Mouse (Mus musculus) forebrain, embryonic 12.5 days (tissue): ENCODE measurements at regions not wholly inside any gene's neighbourhood (a gene's known extent, or its start where the extent isn't known, plus 50 kb on each side); places are given as distances from the start of the nearest gene placed in this dataset.

Experiments
- ATAC-seq: fragments of 200-750 bp; cut with Nextera tagmentation; 2 replicates; pipeline ENCODE4 v1.8.0; 2017; ENCODE audit warnings: moderate TSS enrichment; ENCODE audit not compliant: low FRiP score
- H3K27ac ChIP-seq: fragments of 300-500 bp; sonication (generic); 2 replicates; pipeline ENCODE4 v1.5.1; 2016; ENCODE audit warnings: mild to moderate bottlenecking
- H3K27me3 ChIP-seq: fragments of 300-500 bp; sonication (generic); 2 replicates; pipeline ENCODE4 v1.6.1; 2016; ENCODE audit warnings: mild to moderate bottlenecking
- H3K36me3 ChIP-seq: fragments of 300-500 bp; sonication (generic); replicated peaks from 2 replicates; pipeline ENCODE4 v1.6.1; 2016; ENCODE audit warnings: mild to moderate bottlenecking
- H3K4me1 ChIP-seq: fragments of 300-500 bp; sonication (generic); 2 replicates; pipeline ENCODE4 v1.6.1; 2016
- H3K4me2 ChIP-seq: fragments of 300-500 bp; sonication (generic); 2 replicates; pipeline ENCODE4 v1.6.1; 2016; ENCODE audit warnings: mild to moderate bottlenecking, moderate library complexity
- H3K4me3 ChIP-seq: fragments of 300-500 bp; sonication (generic); replicated peaks from 2 replicates; pipeline ENCODE4 v1.5.1; 2016; ENCODE audit warnings: mild to moderate bottlenecking
- H3K9ac ChIP-seq: fragments of 300-500 bp; sonication (generic); 2 replicates; pipeline ENCODE4 v1.6.1; 2016; ENCODE audit warnings: mild to moderate bottlenecking
- H3K9me3 ChIP-seq: fragments of 300-500 bp; sonication (generic); 2 replicates; pipeline ENCODE4 v1.6.1; 2016
- WGBS: fragments of 180-500 bp; shearing (Covaris S2); methylation state at CpG from one replicate; pipeline ENCODE4 v1.1.7; 2016; 5-methylcytosine and 5-hydroxymethylcytosine counted together

DNA sequence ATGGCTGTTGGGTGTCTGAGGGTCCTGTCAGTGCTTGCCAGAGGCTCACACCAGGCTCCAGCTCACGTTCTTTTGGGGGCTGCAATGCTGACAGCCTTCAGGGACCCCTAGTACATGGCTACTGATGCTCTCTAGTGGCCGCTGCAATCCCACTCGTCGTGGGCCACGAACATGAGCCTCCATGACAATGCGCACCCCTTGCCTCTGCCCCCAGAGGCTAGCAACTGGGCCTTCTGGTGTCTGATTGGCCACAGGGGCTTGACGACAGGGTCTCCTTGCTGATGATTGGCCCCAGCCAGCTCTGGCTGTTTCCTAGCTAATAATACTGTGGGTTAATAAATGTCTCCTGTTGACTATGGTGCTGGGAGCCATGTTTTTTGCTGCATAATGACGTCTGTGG, 61.1 kb downstream of the Rtl1 start:
- H3K4me1 ChIP-seq: peaks cover 9% of the 10 kb centered on the region; the same call in 1 of the 2 replicates
- WGBS: 71% methylated on average over 8 of the region's 8 CpGs
- no peak overlapping the region for H3K4me2 ChIP-seq
- peaks cover 6% of the 10 kb centered on the region; the same call in 1 of the 2 replicates for H3K27me3 ChIP-seq
- no peak overlapping the region for H3K27ac ChIP-seq
- H3K9ac ChIP-seq: no peak overlapping the region
- peaks cover 65% of the 10 kb centered on the region for H3K9me3 ChIP-seq
- no peak overlapping the region for H3K4me3 ChIP-seq
- no peaks in the 10 kb centered on the region; the same call in 1 of the 2 replicates for H3K36me3 ChIP-seq
- no peak for ATAC-seq

DNA sequence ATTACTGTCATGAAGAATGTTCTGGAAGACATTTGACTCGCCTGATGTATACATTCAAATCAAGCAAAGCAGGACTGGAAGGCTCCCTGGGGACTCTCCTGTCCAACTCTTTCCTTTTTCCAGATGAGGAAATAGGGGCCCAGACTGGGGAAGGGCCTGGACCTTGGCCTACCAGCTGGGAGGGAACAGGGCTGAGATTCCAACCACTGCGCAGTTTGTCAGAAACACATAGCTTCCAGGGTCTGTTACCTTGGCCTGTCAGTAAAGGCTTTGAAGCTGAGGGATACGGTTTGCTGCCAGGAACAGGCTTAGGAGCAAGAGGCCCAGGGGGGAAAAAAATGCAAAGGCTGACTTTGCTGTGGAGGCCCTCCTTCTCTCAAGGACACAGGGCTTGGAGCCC, 61.5 kb downstream of the Rtl1 start:
- ATAC-seq: no peak
- Histone ChIP-seq H3K9me3 (peaks cover 65% of the 10 kb centered on the region), H3K4me1 (peaks cover 9% of the 10 kb centered on the region; the same call in 1 of the 2 replicates), H3K9ac (no peak overlapping the region), H3K4me3 (no peak overlapping the region), H3K4me2 (no peak overlapping the region), H3K27ac (no peak overlapping the region), H3K36me3 (no peaks in the 10 kb centered on the region; the same call in 1 of the 2 replicates), H3K27me3 (peaks cover 6% of the 10 kb centered on the region; the same call in 1 of the 2 replicates)
- WGBS: 87% methylated on average over 3 of the region's 3 CpGs

DNA sequence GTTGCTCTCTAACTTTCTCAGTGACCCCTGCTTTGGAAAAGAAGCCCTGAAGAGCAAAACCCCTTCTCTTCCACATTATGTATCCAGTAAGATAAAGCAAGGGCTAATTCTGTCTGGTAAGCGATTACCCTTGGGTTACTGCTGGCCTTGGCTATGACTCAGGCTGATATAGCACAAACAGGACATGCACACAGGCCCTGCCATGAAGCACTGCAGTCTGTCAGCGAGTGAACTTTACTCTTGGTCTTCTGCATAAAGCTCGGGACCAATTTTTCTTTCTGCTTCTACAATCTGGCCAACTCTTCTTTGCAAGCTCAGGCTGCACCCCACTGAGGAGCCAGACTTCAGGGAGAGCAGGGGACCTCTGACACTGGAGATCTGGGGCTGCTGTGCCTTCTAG, 63.6 kb downstream of the Rtl1 start:
- peaks cover 44% of the 10 kb centered on the region for H3K9me3 ChIP-seq
- H3K36me3 ChIP-seq: no peaks in the 10 kb centered on the region; the same call in 1 of the 2 replicates
- 86% methylated on average over 3 of the region's 3 CpGs for WGBS
- H3K4me3 ChIP-seq: no peak overlapping the region
- H3K27me3 ChIP-seq: peaks cover 10% of the 10 kb centered on the region; the same call in 1 of the 2 replicates
- ATAC-seq: no peak
- H3K4me1 ChIP-seq: peaks cover 18% of the 10 kb centered on the region
- H3K27ac ChIP-seq: no peak overlapping the region
- H3K9ac ChIP-seq: no peak overlapping the region
- no peak overlapping the region for H3K4me2 ChIP-seq

DNA sequence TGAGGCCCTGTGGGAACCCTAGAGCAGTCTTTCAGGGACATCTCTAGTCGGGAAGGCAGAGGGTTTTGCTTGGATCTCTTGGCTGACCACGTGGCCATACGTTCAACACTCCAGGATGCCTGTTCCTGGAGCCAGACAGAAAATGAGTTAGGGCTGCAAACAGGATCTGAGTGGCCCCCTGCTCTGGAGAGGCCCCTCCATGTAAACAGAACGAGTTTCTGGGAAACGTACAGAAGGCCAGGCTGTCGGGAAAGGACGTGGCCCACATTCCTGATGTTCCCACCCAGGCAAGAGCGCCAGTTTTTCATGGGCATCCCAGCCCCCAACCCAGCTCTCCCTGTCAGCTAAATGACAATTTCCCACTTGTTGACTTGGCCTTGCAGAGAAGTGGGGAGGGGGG, 67.7 kb downstream of the Rtl1 start:
- 65% methylated on average over 8 of the region's 8 CpGs for WGBS
- Histone ChIP-seq H3K27ac (no peak overlapping the region), H3K27me3 (peaks cover 4% of the 10 kb centered on the region; the same call in 1 of the 2 replicates), H3K9ac (no peak overlapping the region), H3K36me3 (no peaks in the 10 kb centered on the region; the same call in 1 of the 2 replicates), H3K4me3 (no peak overlapping the region), H3K9me3 (peaks cover 39% of the 10 kb centered on the region), H3K4me2 (no peak overlapping the region), H3K4me1 (peaks cover 22% of the 10 kb centered on the region)
- ATAC-seq: no peak

DNA sequence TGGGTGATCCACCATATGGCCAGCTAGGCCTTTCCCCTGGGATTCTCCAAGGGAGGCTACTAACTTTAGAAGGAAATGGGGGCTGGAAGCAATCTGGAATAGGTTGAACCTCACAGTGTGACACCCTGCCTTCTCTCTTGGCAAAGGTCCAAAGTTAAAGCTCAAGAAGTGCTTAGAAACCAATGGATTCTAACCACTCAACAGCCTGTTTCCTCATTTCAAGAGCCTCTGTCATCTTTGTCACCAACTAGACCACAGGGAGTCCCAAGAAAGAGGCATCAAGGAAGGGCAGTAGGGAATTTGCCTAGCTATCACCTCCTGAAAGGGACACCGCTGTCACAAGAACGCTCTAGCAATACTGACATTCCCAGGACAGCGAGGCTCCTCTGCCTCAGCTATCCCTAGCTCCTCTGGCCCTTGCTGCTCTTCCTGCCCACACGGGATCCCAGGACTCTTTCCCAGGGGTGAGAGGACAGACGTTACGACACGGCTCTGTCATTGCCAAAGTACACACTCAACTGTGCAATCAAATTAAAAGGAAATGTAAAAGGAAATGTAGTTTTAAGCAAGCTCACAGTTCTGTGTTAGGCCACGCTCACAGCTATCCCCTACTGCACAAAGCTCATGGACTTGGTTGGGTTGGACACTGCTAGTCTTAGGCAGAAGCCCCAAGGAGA, 68.6 kb downstream of the Rtl1 start:
- H3K4me1 ChIP-seq: peaks cover 22% of the 10 kb centered on the region
- H3K36me3 ChIP-seq: no peaks in the 10 kb centered on the region; the same call in 1 of the 2 replicates
- H3K27me3 ChIP-seq: peaks cover 4% of the 10 kb centered on the region; the same call in 1 of the 2 replicates
- no peak overlapping the region for H3K27ac ChIP-seq
- ATAC-seq: no peak
- H3K9me3 ChIP-seq: peaks cover 45% of the 10 kb centered on the region
- 84% methylated on average over 8 of the region's 8 CpGs for WGBS
- H3K9ac ChIP-seq: no peak overlapping the region
- no peak overlapping the region for H3K4me2 ChIP-seq
- no peak overlapping the region for H3K4me3 ChIP-seq

DNA sequence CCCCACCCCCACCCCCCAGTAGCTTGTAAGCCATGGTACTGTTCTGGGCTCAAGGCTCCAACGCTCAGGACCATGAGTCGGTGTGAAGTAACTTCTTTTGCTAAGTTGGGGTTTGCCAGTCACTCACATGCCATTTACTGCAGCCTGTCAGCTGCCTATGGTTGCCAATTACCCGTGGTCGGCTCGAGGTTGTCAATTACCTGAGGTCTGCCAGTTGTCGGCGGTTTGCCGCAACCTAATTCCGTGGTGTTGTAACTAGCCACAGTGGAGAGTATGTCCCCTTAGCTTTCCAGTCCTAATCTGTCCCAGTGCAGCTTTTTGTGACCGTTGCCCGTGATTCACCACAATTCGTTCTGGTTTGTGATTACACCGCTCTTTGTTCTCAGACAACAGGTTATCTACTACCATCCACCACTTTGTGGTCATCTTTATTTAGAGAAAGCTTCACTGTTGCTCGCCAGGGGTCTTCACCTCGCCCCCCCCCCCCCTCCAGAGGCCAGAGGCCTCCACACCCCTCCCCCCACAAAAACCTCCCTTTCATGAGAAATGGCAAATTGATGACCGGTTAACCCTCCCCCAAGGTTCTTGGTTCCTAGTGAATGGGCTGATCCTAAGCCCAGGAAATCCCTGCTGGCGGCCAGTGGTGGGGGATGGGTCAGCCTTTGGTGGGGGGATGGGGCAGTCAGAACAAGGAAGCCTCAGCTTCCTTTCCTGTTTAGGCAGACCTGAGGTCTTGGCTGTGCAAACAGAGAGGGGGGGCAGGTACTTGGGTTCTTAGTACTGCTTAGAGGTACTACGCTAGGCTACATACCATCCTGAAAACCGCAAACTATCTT, 69.7 kb downstream of the Rtl1 start:
- no peaks in the 10 kb centered on the region; the same call in 1 of the 2 replicates for H3K36me3 ChIP-seq
- peaks cover 22% of the 10 kb centered on the region for H3K4me1 ChIP-seq
- ATAC-seq: no peak
- peaks cover 4% of the 10 kb centered on the region; the same call in 1 of the 2 replicates for H3K27me3 ChIP-seq
- H3K4me3 ChIP-seq: no peak overlapping the region
- no peak overlapping the region for H3K9ac ChIP-seq
- no peak overlapping the region for H3K27ac ChIP-seq
- WGBS: 59% methylated on average over 18 of the region's 19 CpGs
- H3K9me3 ChIP-seq: peaks cover 55% of the 10 kb centered on the region
- no peak overlapping the region for H3K4me2 ChIP-seq

DNA sequence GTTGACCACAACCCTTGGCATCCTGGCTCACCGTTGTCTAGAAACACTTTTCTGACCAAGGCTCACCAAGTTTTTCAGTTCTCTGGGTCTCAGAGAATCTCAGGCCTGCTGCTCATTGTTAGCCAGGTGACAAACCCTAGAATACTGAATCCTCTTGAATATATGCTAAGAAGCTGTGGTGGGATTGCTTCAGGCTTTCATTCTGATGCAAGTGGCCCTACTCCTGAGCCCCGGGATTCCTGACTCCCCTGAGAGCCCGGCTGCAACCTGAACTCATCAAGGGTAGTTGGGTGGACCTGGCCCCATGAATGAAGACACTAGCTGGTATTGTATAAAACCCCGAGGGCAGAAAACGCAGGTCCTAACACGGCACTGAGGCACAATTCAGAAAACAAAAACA, 70.6 kb downstream of the Rtl1 start:
- no peak for ATAC-seq
- no peak overlapping the region for H3K27ac ChIP-seq
- H3K9me3 ChIP-seq: peaks cover 55% of the 10 kb centered on the region
- peaks cover 22% of the 10 kb centered on the region for H3K4me1 ChIP-seq
- no peak overlapping the region for H3K9ac ChIP-seq
- no peaks in the 10 kb centered on the region; the same call in 1 of the 2 replicates for H3K36me3 ChIP-seq
- 59% methylated on average over 6 of the region's 6 CpGs for WGBS
- no peak overlapping the region for H3K4me3 ChIP-seq
- H3K4me2 ChIP-seq: no peak overlapping the region
- peaks cover 4% of the 10 kb centered on the region; the same call in 1 of the 2 replicates for H3K27me3 ChIP-seq

DNA sequence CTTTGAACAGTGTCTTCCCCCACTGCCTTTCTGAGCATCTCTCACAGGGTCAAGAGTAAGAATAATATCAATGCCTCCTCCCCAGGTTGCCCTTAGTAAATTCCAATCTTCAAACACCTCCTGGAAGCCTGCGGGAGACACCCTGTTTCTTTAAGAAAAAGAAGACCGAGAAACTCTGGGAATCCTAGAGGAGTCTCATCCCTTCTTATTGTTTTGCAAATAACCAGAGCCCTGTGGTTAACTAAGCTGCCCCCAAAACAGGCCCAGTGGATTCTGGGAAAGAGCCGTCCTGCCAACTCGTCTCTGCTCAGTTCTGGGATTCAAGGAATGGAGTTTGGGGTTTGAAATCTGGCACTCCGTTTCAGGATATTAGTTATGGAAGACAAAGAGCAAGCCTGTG, 71.2 kb downstream of the Rtl1 start:
- WGBS: 59% methylated on average over 5 of the region's 5 CpGs
- no peak for ATAC-seq
- Histone ChIP-seq H3K4me2 (no peak overlapping the region), H3K4me1 (peaks cover 22% of the 10 kb centered on the region), H3K36me3 (no peaks in the 10 kb centered on the region; the same call in 1 of the 2 replicates), H3K9me3 (peaks cover 55% of the 10 kb centered on the region), H3K9ac (no peak overlapping the region), H3K27ac (no peak overlapping the region), H3K27me3 (peaks cover 4% of the 10 kb centered on the region; the same call in 1 of the 2 replicates), H3K4me3 (no peak overlapping the region)

DNA sequence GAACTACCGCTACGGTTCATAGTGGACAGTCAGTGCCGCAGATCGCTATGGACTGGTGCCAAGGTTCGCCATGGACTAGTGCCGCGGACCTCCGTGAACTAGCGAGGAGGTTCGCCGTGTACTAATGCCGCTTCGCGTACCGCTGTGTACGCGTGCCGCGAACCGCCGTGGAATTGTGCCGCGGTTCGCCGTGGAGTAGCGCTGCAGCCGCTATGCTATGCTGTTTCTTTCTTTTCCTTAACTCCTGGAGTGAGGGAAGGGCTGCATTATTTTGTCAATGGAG, 71.9 kb downstream of the Rtl1 start:
- H3K4me3 ChIP-seq: peak overlapping the region; percentile 26
- no peak overlapping the region for H3K9ac ChIP-seq
- H3K27ac ChIP-seq: no peak overlapping the region
- H3K36me3 ChIP-seq: no peaks in the 10 kb centered on the region; the same call in 1 of the 2 replicates
- H3K4me2 ChIP-seq: peak overlapping the region; percentile 50
- no peak for ATAC-seq
- 46% methylated on average over 27 of the region's 27 CpGs for WGBS
- peaks cover 55% of the 10 kb centered on the region for H3K9me3 ChIP-seq
- peaks cover 4% of the 10 kb centered on the region; the same call in 1 of the 2 replicates for H3K27me3 ChIP-seq
- peaks cover 22% of the 10 kb centered on the region for H3K4me1 ChIP-seq

DNA sequence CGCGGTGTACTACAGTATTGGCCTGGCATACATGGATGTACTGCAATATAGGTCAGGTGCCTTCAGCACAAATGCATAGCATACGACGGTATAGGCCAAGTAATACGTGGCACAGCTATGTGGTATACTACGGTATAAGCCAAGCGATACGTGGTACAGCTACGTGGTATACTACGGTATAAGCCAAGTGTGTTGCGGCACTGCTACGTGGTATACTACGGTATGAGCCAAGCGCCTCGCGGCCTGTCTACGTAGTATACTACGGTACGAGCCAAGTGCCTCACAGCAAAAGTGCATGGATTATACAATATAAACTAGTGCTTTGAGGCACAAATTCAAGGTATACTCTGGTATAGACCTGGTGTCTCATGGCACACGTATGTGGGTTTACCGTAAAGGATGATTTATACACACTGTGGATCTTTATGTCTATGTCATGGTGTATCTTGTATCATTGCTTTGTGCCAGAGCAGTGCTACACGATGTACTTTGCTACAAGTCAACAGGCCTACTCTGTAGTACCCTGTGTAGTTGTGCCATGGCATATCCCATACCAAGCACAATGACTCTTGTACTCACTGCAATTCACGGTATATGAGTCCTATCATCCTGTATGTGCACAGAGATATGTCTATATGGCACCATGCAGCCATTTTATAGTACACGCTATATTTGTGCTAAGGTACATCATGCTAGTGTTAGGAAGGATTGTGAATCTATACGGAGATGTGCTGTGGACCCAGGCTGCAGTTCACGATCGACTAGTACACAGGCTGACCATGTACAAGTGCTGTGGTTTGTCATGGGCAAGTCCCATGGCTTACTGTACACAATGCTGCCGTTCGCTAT, 72.5 kb downstream of the Rtl1 start:
- peaks cover 55% of the 10 kb centered on the region for H3K9me3 ChIP-seq
- WGBS: 54% methylated on average over 29 of the region's 29 CpGs
- ATAC-seq: peak; percentile 52
- no peaks in the 10 kb centered on the region; the same call in 1 of the 2 replicates for H3K36me3 ChIP-seq
- H3K4me2 ChIP-seq: peak overlapping the region; percentile 50
- peaks cover 2% of the 10 kb centered on the region; the same call in 1 of the 2 replicates for H3K27me3 ChIP-seq
- H3K4me1 ChIP-seq: peaks cover 20% of the 10 kb centered on the region
- H3K9ac ChIP-seq: no peak overlapping the region
- no peak overlapping the region for H3K27ac ChIP-seq
- H3K4me3 ChIP-seq: peak overlapping the region; percentile 26

DNA sequence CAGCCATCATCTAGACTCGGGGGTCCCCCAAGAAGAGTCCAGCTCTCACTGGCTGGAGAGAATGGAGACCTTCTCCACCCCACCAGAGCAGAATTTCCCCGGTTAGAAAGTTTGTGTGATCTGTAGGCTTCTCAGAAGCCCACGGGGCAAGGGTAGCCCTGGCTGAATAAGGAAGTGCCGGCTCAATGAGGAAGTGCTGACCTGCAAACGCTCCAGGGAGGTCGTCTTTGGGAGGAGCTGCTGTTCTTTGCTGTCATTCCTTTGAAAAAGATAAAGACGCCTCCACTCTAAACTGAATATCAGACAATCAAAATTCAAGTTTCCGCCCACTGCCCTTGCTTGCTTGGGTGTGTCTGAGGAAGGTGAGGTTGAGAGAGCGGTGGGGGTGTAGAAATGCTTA, 73.0 kb downstream of the Dlk1 start:
- Histone ChIP-seq H3K4me2 (no peak overlapping the region), H3K9me3 (peaks cover 48% of the 10 kb centered on the region), H3K36me3 (no peaks in the 10 kb centered on the region; the same call in 1 of the 2 replicates), H3K4me3 (no peak overlapping the region), H3K27ac (no peak overlapping the region), H3K9ac (no peak overlapping the region), H3K4me1 (peaks cover 9% of the 10 kb centered on the region), H3K27me3 (no peaks in the 10 kb centered on the region; the same call in 1 of the 2 replicates)
- 67% methylated on average over 9 of the region's 9 CpGs for WGBS
- ATAC-seq: no peak
